Mouse (Mus musculus): ENCODE measurements at regions not wholly inside any gene's neighbourhood (a gene's known extent, or its start where the extent isn't known, plus 50 kb on each side); places are given as distances from the start of the nearest gene placed in this dataset.

- no peak for TF ChIP-seq POLR2A (IDR thresholded peaks at IDR 0.05; ENCODE audit: borderline replicate concordance, extremely low read depth, insufficient read depth, insufficient read length, poor library complexity, severe bottlenecking)
- no peak for TF ChIP-seq CTCF (IDR thresholded peaks at IDR 0.05; ENCODE audit: borderline replicate concordance, extremely low read depth, insufficient read depth, insufficient read length)
Measured at GRCm38 (mm10) chr4:7142781-7143180, 1096.1 kb downstream of the Car8 start.

Data from brain, embryonic 14.5 days (tissue).